Mouse (Mus musculus): ENCODE measurements around the gene Oog4. TPM values are rescaled to one million over a fixed set of nuclear protein-coding genes. Genes with fewer than 3 reads are reported as not detected.
"Not testable (repeated sequence)": the region's sequence is repeated elsewhere in the genome, so short reads cannot be mapped to it uniquely, and the experiment has no call there.

Oog4 gene
- not detected in 2 replicates for polyA plus RNA-seq (2015; fragmentation: Nextera tagmentation; extraction: Ambion mirVana)

DNA sequence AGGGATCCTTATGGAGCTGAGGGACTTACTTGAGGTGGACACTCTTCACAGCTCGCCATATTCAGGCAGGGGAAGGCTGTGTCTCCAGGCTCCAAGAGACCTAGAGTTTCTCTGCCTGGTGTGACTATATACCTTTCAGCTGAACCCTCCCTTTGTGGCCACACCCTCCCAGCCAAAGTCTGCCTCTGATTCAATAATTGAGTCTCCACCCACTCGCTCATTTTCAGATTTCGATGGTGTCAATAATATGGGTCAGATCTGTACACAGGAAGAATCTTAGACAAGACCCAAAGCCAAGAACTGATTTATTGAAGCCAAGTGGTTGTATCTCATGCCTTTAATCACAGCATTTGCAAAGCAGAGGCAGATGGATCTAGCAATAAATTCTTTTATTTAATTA is at the start of gene Oog4:
Gene Oog4, minus strand, starts transcription at position 101 of the 400 bp plus-strand sequence.
- Histone ChIP-seq H3K4me3 (no peak within 1 kb of the TSS), H3K9ac (no peak within 1 kb of the TSS), H3K27me3 (no peaks in the 10 kb centered on the region), H3K4me2 (no peak within 1 kb of the TSS), H3K27ac (no peak within 1 kb of the TSS), H3K36me3 (no peaks in the 10 kb centered on the region), H3K4me1 (no peaks in the 10 kb centered on the region), H3K9me3 (no peaks in the 10 kb centered on the region)
- 79% methylated on average over 3 of the region's 3 CpGs for WGBS
- no peak for ATAC-seq (ENCODE audit: insufficient number of reproducible peaks, insufficient read depth, low FRiP score, low TSS enrichment, low read depth)

DNA sequence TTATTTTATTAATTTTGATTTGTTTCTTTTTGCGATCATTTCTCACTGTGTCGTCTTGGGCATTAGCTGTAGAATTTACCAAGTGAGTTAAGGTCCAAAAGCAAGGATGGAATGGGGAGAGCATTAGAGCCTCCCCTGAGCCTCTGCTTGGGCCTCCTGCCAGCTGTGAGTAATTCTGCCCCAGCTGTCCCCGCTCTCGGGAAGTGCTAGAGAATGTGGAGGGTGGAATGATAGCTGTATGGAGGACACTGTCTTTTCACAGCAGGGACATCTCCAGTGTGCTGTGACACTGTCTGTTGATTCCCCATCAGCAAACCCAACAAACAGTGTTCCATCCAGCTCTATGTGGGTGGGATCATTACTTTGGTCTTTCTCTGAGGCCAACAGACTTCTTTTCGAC is 23.4 kb downstream of the Oog4 start:
- not testable (repeated sequence) for H3K27me3 ChIP-seq; H3K36me3 ChIP-seq; H3K4me1 ChIP-seq; H3K4me2 ChIP-seq; H3K4me3 ChIP-seq; H3K9ac ChIP-seq; H3K27ac ChIP-seq; ATAC-seq (ENCODE audit: insufficient number of reproducible peaks, insufficient read depth, low FRiP score, low TSS enrichment, low read depth); H3K9me3 ChIP-seq
- WGBS = 60% methylated on average over 5 of the region's 5 CpGs

DNA sequence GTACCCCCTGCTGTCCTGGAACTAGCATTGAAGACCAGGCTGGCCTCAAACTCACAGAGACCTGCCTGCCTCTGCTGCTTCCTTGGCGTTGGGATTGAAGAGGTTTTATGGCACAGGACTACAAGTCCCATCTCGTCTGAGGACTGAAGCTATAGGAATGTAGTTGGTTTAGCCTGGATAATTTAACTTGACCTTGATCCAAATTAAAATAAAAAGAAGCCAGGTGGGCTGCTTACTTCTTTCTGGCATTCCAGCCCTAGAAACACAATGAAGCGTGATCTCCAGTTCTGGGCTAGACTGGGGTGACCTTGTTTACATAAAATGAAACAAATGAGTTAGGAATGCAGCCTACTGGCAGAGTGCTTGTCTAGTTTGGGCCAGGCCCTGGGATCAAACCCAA is 36.0 kb downstream of the Oog4 start:
- H3K4me3 ChIP-seq = no peak overlapping the region
- peaks cover 11% of the 10 kb centered on the region for H3K9me3 ChIP-seq
- no peak overlapping the region for H3K4me2 ChIP-seq
- ATAC-seq (ENCODE audit: insufficient number of reproducible peaks, insufficient read depth, low FRiP score, low TSS enrichment, low read depth) = no peak
- H3K27me3 ChIP-seq = no peaks in the 10 kb centered on the region
- 90% methylated on average over 3 of the region's 3 CpGs for WGBS
- H3K27ac ChIP-seq = no peak overlapping the region
- H3K36me3 ChIP-seq = peaks cover 50% of the 10 kb centered on the region
- no peak overlapping the region for H3K9ac ChIP-seq
- H3K4me1 ChIP-seq = 0 out of 2 replicates have a peak, but pooled peaks cover 4% of the 10 kb centered on the region

DNA sequence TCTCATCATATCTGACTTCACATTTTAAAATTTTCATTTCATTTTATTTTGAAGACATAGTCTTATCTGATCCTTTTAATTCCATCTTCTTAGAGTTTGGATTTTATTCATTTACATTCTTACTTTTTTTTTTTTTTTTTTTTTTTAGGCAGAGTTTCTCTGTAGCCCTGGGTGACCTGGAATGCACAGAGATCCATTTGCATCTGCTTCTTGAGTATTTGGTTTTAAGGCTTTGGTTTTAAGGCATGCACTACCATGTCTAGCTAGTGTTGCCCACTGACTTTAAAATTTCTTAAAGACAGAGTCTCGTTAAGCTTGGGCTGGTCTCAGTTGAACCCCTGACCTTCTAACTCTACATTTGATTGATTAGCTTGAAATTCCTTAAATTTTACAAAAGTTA is 36.5 kb downstream of the Oog4 start:
- H3K9me3 ChIP-seq = peaks cover 11% of the 10 kb centered on the region
- H3K4me1 ChIP-seq = 0 out of 2 replicates have a peak, but pooled peaks cover 4% of the 10 kb centered on the region
- no peak overlapping the region for H3K27ac ChIP-seq
- no peak overlapping the region for H3K4me3 ChIP-seq
- no peak for ATAC-seq (ENCODE audit: insufficient number of reproducible peaks, insufficient read depth, low FRiP score, low TSS enrichment, low read depth)
- no peak overlapping the region for H3K4me2 ChIP-seq
- H3K36me3 ChIP-seq = peaks cover 45% of the 10 kb centered on the region
- no peaks in the 10 kb centered on the region for H3K27me3 ChIP-seq
- WGBS = 91% methylated on average over 1 of the region's 1 CpGs
- H3K9ac ChIP-seq = no peak overlapping the region

DNA sequence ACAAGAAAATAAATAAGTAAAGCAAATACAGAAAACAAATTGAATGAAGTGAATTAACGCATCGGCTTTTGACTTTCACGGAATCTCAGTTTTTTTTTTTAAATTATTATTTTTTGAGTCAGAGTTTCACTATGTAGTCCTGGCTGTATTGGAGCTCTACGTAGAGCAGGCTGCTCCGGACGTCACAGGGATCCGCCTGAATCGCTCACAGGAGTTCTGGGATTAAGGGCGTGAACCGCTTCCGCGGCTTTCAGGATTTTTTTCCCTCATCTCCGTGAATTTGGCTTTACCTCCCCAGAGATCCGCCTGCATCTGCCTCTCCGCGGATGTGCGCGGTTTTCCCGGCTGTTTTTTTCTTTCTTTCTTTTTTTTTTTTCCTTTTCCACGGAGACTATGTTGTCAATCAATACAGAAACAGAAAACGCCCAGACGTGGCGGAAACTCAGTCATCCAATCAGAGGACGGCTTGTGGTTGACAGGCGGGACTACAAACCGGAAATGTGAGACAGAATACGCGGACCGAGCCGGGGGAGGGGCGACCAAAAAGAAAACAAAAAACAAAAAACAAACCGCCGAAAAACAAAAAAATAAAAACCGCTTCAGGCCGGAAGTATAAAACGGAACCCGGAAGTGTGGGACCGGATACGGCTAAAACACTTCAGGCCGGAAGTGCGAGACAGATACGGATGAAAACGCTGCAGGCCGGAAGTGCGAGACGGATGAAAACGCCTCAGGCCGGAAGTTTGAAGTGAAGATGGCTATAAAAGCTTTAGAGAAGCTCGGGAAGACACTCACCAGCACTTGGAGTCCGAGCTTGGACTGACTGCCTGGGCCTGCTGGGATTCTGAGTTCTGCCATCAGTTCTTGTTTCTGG is 37.7 kb downstream of the Oog4 start, which contains the start of gene Pramef8:
Gene Pramef8, plus strand, starts transcription at position 208 of the 874 bp plus-strand sequence.
- peak; percentile 89 for ATAC-seq (ENCODE audit: insufficient number of reproducible peaks, insufficient read depth, low FRiP score, low TSS enrichment, low read depth)
- 0 out of 2 replicates have a peak, but pooled peaks cover 4% of the 10 kb centered on the region for H3K4me1 ChIP-seq
- WGBS = 1% methylated on average over 50 of the region's 50 CpGs

DNA sequence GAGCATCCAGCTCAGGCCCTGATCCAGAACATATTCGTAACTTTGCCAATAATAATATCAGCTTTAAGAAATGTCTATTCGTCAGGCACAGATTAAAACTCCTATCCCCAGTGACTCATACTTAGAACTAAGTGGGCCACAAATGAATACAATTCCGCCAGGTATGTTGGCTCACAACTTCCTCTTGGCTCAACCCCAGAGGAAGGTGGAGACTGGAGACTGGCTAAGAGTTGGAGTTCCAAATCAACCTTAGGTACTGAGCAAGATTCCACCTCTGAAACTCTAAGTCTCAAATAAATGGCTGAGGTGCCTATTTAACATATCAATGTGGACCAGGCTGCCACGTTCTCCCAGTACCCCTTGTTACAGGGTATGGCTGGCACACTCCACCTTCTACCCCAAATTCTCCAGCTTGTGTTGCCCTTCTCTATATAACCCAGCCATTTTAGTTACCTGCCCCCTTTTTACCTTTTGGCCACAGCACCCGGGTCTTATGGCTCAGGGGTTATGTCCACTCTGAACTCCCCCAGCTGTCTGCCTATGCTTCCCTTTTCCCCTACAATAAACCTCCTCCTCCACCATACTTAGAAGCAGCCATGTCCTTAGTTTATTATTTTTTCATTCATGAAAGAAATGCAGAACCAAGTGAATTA is 38.4 kb downstream of the Oog4 start:
- H3K36me3 ChIP-seq = peaks cover 26% of the 10 kb centered on the region
- H3K4me3 ChIP-seq = peak overlapping the region; percentile 59
- no peaks in the 10 kb centered on the region for H3K27me3 ChIP-seq
- 0 out of 2 replicates have a peak, but pooled peaks cover 4% of the 10 kb centered on the region for H3K4me1 ChIP-seq
- H3K9ac ChIP-seq = no peak overlapping the region
- peaks cover 11% of the 10 kb centered on the region for H3K9me3 ChIP-seq
- WGBS = 75% methylated on average over 5 of the region's 5 CpGs
- H3K27ac ChIP-seq = peak overlapping the region; percentile 88; the same call in 1 of the 2 replicates
- ATAC-seq (ENCODE audit: insufficient number of reproducible peaks, insufficient read depth, low FRiP score, low TSS enrichment, low read depth) = no peak
- peak overlapping the region; percentile 52 for H3K4me2 ChIP-seq

More for the DNA sequence above, 37.7 kb downstream of the Oog4 start, which contains the start of gene Pramef8:
- Histone ChIP-seq H3K9ac (peak within 1 kb of the TSS; percentile 70), H3K4me2 (peak within 1 kb of the TSS; percentile 56), H3K27me3 (no peaks in the 10 kb centered on the region), H3K4me3 (peak within 1 kb of the TSS; percentile 59), H3K27ac (peak within 1 kb of the TSS; percentile 88), H3K9me3 (peaks cover 11% of the 10 kb centered on the region), H3K36me3 (peaks cover 34% of the 10 kb centered on the region)

DNA sequence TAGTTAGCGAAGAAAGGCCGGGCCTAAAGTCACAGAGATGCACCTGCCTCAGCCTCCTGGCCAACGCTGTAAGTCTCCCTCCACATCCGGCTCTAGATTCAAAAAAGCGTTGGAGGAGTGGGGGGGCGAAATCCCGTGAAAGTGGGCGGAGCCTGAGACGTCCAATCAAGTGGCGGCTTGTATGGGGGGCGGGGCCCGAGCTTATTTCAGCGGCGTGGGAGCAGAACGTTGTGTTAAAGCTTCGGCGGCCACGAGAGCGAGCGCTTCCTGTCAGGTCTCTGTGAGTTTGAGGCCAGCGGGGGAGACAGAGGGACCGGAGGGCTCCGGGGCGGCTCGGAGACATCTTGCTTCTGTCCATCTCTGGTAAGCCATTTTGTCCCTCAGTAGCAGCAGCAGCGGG is 55.9 kb downstream of the Oog4 start, which contains the start of gene Pramel1:
Gene Pramel1, plus strand, starts transcription at position 248 of the 400 bp plus-strand sequence.
- 79% methylated on average over 26 of the region's 26 CpGs for WGBS

DNA sequence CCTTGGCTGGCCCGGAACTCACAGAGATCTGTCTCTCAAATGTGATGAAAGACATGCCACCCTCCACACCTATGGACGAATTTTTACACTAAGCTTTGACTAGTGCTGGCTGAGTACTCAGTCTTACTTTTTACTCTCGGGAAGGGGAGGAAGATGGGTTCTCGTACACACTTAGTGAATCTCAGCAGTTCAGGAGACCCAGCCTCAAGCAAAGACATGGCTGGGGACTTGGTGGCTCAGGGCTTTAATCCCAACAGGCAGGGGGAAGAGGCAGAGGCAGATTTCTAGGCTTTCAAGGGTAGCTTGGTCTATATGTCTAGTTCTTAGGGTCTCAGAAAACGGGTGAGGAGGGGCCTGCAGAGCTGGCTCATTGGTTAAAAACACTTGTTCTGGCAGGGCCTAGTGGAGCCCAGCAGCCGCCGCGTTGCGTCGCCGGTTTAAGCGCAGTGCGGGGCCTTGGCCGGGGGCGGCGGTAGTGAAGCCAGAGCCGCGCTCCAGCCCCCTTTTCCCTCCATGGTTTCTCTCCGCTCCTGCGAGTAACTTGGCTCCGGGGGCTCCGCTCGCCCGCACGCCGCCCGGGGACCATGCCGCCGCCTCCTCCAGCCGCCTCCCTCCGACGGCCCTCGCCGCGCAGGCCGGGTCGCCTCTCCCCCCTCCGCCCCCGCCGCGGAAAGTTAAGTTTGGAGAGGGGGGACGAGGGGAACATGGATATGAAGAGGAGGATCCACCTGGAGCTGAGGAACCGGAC is 61.0 kb downstream of the Oog4 start:
- Histone ChIP-seq H3K4me3 (peak overlapping the region; percentile 44), H3K36me3 (no peaks in the 10 kb centered on the region), H3K27ac (no peak overlapping the region), H3K4me1 (no peaks in the 10 kb centered on the region), H3K4me2 (peak overlapping the region; percentile 60), H3K9me3 (no peaks in the 10 kb centered on the region; the same call in 1 of the 2 replicates), H3K27me3 (no peaks in the 10 kb centered on the region), H3K9ac (peak overlapping the region; percentile 67)
- ATAC-seq (ENCODE audit: insufficient number of reproducible peaks, insufficient read depth, low FRiP score, low TSS enrichment, low read depth) = peak; percentile 52; the same call in 1 of the 2 replicates
- 12% methylated on average over 25 of the region's 43 CpGs for WGBS

More for the DNA sequence above, 55.9 kb downstream of the Oog4 start, which contains the start of gene Pramel1:
- ATAC-seq (ENCODE audit: insufficient number of reproducible peaks, insufficient read depth, low FRiP score, low TSS enrichment, low read depth) = no peak
- H3K4me3 ChIP-seq = no peak within 1 kb of the TSS
- no peaks in the 10 kb centered on the region; the same call in 1 of the 2 replicates for H3K9me3 ChIP-seq
- H3K4me1 ChIP-seq = no peaks in the 10 kb centered on the region
- no peak within 1 kb of the TSS for H3K27ac ChIP-seq
- H3K4me2 ChIP-seq = no peak within 1 kb of the TSS
- peaks cover 3% of the 10 kb centered on the region; the same call in 1 of the 2 replicates for H3K27me3 ChIP-seq
- H3K9ac ChIP-seq = no peak within 1 kb of the TSS
- H3K36me3 ChIP-seq = no peaks in the 10 kb centered on the region

Other genes with a start within 250 kb of the Oog4 start
- gene Prdm2, start 237.3 kb downstream of the Oog4 start, polyA plus RNA-seq (2015; fragmentation: Nextera tagmentation; extraction: Ambion mirVana) = 14.3 and 17.6 TPM in 2 replicates
- gene Pdpn, start 150.8 kb downstream of the Oog4 start, polyA plus RNA-seq (2015; fragmentation: Nextera tagmentation; extraction: Ambion mirVana) = 31.1 and 39.6 TPM in 2 replicates
- not detected in 2 replicates for gene Lrrc38, start 100.6 kb downstream of the Oog4 start, polyA plus RNA-seq (2015; fragmentation: Nextera tagmentation; extraction: Ambion mirVana)
- not detected in 2 replicates for gene Pramel1, start 55.9 kb downstream of the Oog4 start, polyA plus RNA-seq (2015; fragmentation: Nextera tagmentation; extraction: Ambion mirVana)
- 22.7 and 25.4 TPM in 2 replicates for gene Pramef8, start 37.9 kb downstream of the Oog4 start, polyA plus RNA-seq (2015; fragmentation: Nextera tagmentation; extraction: Ambion mirVana)
- gene Gm13043, start 61.0 kb upstream of the Oog4 start, polyA plus RNA-seq (2015; fragmentation: Nextera tagmentation; extraction: Ambion mirVana) = not detected in 2 replicates
- not detected in 2 replicates for gene Gm13040, start 85.6 kb upstream of the Oog4 start, polyA plus RNA-seq (2015; fragmentation: Nextera tagmentation; extraction: Ambion mirVana)
- not detected in 2 replicates for gene BC080695, start 101.4 kb upstream of the Oog4 start, polyA plus RNA-seq (2015; fragmentation: Nextera tagmentation; extraction: Ambion mirVana)
- gene Gm13057, start 101.4 kb upstream of the Oog4 start, polyA plus RNA-seq (2015; fragmentation: Nextera tagmentation; extraction: Ambion mirVana) = not detected in 2 replicates
- not detected in 2 replicates for gene Gm13083, start 164.7 kb upstream of the Oog4 start, polyA plus RNA-seq (2015; fragmentation: Nextera tagmentation; extraction: Ambion mirVana)
- not detected in 2 replicates for gene Gm13088, start 206.9 kb upstream of the Oog4 start, polyA plus RNA-seq (2015; fragmentation: Nextera tagmentation; extraction: Ambion mirVana)